Mouse (Mus musculus): Measurements from ENCODE around the gene Iqca. TPM values are rescaled to one million over a fixed set of nuclear protein-coding genes. Genes with fewer than 3 reads are reported as not detected.

Iqca gene
- polyA plus RNA-seq, 1 experiment = 0.86 TPM

DNA sequence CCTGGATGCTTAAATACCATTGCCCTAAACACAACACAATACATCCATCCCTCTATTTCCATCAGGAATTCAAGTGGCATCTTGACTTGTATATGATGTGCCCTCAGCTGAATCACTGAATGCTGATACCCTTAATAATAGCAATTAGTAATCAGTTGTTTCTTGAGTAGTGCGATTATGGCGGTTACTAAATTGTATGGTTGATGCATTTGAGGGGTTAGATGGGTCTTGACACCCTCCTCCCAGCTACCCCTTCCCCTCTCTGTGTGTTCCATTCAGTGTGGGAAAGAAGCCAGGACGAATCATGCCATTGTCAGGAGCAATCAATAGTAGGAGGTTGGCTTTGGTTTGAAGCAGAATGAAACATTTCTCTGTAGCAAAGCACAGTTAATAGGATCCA lies 144.0 kb downstream of the Iqca start:
- H3K4me3 ChIP-seq (ENCODE audit: insufficient read depth, low read length) = no peak overlapping the region
- no peak for TF ChIP-seq CTCF (IDR thresholded peaks at IDR 0.05; ENCODE audit: extremely low read depth, insufficient read depth, low read length)
- TF ChIP-seq POLR2A (IDR thresholded peaks at IDR 0.05; ENCODE audit: extremely low read depth, insufficient read depth, low read length) = no peak
- no peak overlapping the region for H3K27ac ChIP-seq (ENCODE audit: insufficient read depth, low read length)
- no peaks in the 10 kb centered on the region; the same call in 1 of the 2 replicates for H3K4me1 ChIP-seq (ENCODE audit: control insufficient read depth, insufficient read depth, low read length)

DNA sequence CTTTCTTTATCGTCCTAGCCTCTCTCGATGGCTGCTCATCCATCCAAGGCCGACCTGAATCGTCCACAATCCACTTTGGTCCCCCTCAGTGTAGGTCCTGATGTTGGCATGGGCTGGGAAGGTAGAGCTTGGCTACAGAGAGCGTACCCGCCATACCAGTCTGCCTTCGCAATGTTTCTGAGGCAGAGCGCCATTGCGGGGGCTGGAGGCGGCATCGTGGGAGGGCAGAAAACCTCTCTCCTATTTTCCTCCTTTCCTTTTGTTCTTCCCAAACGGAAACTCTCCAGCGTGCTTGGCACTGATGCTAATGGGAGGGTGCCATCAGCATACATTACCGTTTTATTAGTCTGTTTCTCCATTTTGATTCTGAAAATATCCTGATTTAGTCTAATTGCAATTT lies 146.5 kb downstream of the Iqca start:
- no peak for TF ChIP-seq CTCF (IDR thresholded peaks at IDR 0.05; ENCODE audit: extremely low read depth, insufficient read depth, low read length)
- TF ChIP-seq POLR2A (IDR thresholded peaks at IDR 0.05; ENCODE audit: extremely low read depth, insufficient read depth, low read length) = no peak
- H3K27ac ChIP-seq (ENCODE audit: insufficient read depth, low read length) = no peak overlapping the region
- no peaks in the 10 kb centered on the region; the same call in 1 of the 2 replicates for H3K4me1 ChIP-seq (ENCODE audit: control insufficient read depth, insufficient read depth, low read length)
- H3K4me3 ChIP-seq (ENCODE audit: insufficient read depth, low read length) = no peak overlapping the region

DNA sequence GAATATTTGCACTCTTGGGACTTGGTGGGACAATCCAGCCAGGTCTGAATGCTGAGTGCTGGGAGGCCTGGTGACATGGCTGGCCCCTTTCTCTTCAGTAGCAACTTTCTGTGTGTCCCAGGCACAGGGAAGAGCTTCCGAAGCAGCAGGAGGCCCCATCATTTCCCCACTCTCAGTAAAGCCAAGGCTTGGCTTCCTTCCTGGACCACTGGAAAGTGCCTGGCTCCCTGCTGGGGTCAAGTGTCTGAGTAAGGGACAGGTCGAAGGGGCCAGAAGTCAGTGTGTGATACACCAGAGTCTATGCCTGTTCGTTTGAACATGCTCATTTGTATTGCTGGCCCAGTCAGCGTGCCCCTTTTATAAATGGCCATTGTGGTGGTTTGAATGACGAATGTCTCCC lies 152.2 kb downstream of the Iqca start:
- TF ChIP-seq CTCF (IDR thresholded peaks at IDR 0.05; ENCODE audit: extremely low read depth, insufficient read depth, low read length) = no peak
- TF ChIP-seq POLR2A (IDR thresholded peaks at IDR 0.05; ENCODE audit: extremely low read depth, insufficient read depth, low read length) = no peak
- H3K4me1 ChIP-seq (ENCODE audit: control insufficient read depth, insufficient read depth, low read length) = no peaks in the 10 kb centered on the region
- H3K4me3 ChIP-seq (ENCODE audit: insufficient read depth, low read length) = no peak overlapping the region
- no peak overlapping the region for H3K27ac ChIP-seq (ENCODE audit: insufficient read depth, low read length)

DNA sequence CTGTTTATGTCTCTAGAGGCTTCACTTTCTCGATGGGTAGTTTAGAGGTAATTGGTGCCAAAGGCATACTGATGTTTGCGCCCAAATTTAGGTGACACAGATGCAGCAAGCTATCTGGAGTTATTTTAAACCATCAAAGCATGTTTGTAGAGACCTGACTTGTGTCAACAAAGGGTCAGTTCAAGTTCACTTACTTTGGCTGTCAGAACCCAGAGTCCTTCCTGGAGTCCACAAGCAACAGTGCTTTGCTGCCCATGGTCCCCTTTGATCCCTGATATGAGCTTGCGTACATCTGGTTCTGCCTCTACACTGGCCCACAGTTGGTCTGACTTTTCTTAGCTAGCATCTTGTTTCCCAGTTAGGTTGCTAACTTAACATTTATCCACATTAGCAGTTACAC lies 153.3 kb downstream of the Iqca start:
- no peak for TF ChIP-seq CTCF (IDR thresholded peaks at IDR 0.05; ENCODE audit: extremely low read depth, insufficient read depth, low read length)
- no peak for TF ChIP-seq POLR2A (IDR thresholded peaks at IDR 0.05; ENCODE audit: extremely low read depth, insufficient read depth, low read length)
- Histone ChIP-seq H3K27ac (ENCODE audit: insufficient read depth, low read length) (no peak overlapping the region), H3K4me3 (ENCODE audit: insufficient read depth, low read length) (no peak overlapping the region), H3K4me1 (ENCODE audit: control insufficient read depth, insufficient read depth, low read length) (no peaks in the 10 kb centered on the region)

DNA sequence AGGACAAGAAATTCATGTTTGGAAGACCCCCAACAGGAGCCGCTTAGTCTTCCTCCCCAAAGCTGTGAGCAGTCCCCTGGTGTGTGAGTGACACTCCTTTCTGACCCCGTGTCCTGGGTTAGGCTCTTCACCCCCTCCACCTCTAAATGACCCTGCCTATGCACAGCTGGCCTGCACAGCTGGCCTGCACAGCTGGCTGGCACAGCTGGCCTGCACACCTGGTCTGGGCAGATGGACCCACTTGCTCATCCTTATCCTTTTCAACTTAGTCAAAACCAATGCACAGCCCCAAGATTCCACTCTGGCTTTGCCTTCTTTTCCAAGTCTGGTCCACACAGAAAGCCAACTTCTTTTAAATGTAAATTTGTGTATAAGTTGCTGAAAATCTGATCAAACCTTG lies 154.5 kb downstream of the Iqca start:
- Histone ChIP-seq H3K4me3 (ENCODE audit: insufficient read depth, low read length) (no peak overlapping the region), H3K27ac (ENCODE audit: insufficient read depth, low read length) (no peak overlapping the region), H3K4me1 (ENCODE audit: control insufficient read depth, insufficient read depth, low read length) (no peaks in the 10 kb centered on the region)
- TF ChIP-seq CTCF (IDR thresholded peaks at IDR 0.05; ENCODE audit: extremely low read depth, insufficient read depth, low read length) (no peak), POLR2A (IDR thresholded peaks at IDR 0.05; ENCODE audit: extremely low read depth, insufficient read depth, low read length) (no peak)

DNA sequence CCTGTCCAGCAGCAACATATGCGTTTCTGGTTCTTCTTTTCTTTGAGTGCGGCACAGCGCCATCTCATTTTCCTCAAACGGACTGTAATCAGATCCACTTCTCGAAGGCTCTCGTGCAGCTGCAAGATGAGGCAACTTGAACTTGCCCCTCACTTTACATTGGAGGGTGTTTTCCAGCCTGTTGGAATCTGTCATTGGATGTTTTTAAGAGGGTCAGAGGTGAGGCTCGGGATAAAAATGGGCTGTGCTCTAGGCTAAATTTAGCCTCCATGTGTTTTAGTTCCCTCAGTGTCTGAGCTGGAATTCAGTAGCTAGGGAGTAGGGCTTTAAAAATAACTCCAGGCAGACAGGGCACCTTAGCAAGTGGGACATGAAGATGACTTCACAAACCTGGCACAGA lies 155.1 kb downstream of the Iqca start:
- H3K4me3 ChIP-seq (ENCODE audit: insufficient read depth, low read length) = no peak overlapping the region
- no peaks in the 10 kb centered on the region for H3K4me1 ChIP-seq (ENCODE audit: control insufficient read depth, insufficient read depth, low read length)
- TF ChIP-seq POLR2A (IDR thresholded peaks at IDR 0.05; ENCODE audit: extremely low read depth, insufficient read depth, low read length) (no peak), CTCF (IDR thresholded peaks at IDR 0.05; ENCODE audit: extremely low read depth, insufficient read depth, low read length) (no peak)
- H3K27ac ChIP-seq (ENCODE audit: insufficient read depth, low read length) = no peak overlapping the region

DNA sequence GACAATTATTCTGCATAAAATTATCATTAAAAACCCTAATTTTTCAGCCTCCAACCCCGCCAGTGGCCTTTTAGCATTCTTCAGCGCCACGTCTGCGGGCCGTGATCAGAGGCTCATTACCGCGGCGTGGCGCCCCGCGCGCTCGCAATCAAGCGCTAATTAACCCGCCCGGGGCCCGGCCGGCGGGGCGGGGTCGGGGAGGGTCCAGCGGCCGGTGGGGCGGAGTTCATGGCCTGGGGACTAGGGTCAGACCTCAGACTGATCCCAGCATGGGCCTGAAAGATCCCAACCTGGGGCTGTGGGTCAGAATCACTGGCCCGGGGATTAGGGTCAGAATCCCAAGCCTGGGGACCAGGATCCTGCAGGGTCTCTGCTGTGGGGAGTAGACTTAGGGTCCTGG lies 160.9 kb downstream of the Iqca start:
- Histone ChIP-seq H3K4me1 (ENCODE audit: control insufficient read depth, insufficient read depth, low read length) (no peaks in the 10 kb centered on the region), H3K27ac (ENCODE audit: insufficient read depth, low read length) (no peak overlapping the region), H3K4me3 (ENCODE audit: insufficient read depth, low read length) (no peak overlapping the region)
- TF ChIP-seq POLR2A (IDR thresholded peaks at IDR 0.05; ENCODE audit: extremely low read depth, insufficient read depth, low read length) (no peak), CTCF (IDR thresholded peaks at IDR 0.05; ENCODE audit: extremely low read depth, insufficient read depth, low read length) (no peak)

Other genes starting within 250 kb of the Iqca start
- gene Gbx2, start 222.2 kb downstream of the Iqca start, polyA plus RNA-seq (2012; rRNA removed) = 0.13 TPM in 1 of 2 replicates, not detected in the other
- 1.2 and 1.3 TPM in 2 replicates for gene Asb18, start 138.7 kb downstream of the Iqca start, polyA plus RNA-seq (2012; rRNA removed)
- 16.7 and 17.6 TPM in 2 replicates for gene Ackr3, start 50.6 kb upstream of the Iqca start, polyA plus RNA-seq (2012; rRNA removed)

All from cortical plate, adult 2 months (tissue).